Mouse (Mus musculus) brain, adult 2 months (tissue): ENCODE results near the gene Kazn.
A peak's percentile ranks its signal among the peaks of the same experiment; 100 is the strongest.

Experiments
- DNase-seq: peaks from one replicate; pipeline ENCODE4 v3.0.0; 2011; ENCODE audit warnings: low read depth, low spot score

The Kazn gene

DNA sequence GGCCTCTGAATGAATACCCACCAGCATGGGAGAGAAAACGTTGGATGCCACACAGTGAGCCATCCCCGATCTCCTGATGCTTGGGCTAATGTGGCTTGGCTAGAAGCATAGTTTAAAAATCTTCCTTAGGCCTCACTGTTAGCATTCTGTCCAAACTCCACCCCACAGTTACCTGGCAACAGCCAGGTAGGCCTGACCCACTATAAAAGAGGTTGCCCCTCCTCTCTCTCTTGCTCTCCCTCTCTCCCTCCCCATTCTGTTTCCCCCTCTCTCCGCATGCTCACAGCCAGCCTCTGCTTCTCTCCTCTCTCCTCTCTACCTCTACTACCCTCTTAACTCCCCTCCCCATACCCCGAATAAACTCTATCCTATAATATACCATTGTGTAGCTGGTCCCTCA is 74.8 kb downstream of the Kazn start:
- no peak for DNase-seq

DNA sequence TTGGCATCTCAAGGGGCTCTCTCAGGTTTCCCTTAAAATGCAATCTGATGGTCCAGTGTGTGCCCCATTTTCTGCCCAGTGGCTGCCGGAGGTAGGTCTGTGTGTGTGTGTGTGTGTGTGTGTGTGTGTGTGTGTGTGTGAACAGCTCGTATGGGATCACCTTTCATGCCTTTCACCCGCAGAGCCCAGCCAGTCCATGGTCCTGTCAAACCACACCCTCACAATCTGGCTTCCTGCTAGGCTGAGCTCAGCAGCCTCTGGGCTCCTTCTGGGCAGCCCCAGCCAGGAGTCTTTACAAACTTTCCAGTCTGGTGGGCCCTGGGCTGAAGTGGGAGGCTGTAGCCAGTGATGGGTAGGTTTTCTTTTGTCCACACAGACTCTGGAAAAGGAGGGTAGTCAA is 75.3 kb downstream of the Kazn start:
- no peak for DNase-seq

GRCm38 (mm10) chr4:142162729-142163128 is 76.5 kb downstream of the Kazn start:
- no peak for DNase-seq

DNA sequence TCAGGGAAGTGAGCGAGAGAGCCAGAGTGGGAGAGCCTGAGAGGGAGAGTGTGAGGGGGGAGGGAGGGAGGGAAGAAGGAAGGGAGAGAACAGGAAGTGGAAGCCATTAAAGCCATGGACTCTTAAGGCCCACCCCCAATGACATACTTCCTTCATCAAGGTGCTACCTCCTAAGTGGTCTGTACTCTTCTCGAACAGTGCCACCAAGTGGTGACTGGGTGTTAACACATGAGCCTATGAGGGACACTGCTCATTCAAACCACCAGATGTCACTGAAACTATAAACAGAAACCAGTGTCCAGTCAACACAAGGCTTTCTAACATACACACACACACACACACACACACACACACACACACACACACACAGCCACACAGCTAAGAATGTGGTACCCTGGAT is 77.1 kb downstream of the Kazn start:
- no peak for DNase-seq

DNA sequence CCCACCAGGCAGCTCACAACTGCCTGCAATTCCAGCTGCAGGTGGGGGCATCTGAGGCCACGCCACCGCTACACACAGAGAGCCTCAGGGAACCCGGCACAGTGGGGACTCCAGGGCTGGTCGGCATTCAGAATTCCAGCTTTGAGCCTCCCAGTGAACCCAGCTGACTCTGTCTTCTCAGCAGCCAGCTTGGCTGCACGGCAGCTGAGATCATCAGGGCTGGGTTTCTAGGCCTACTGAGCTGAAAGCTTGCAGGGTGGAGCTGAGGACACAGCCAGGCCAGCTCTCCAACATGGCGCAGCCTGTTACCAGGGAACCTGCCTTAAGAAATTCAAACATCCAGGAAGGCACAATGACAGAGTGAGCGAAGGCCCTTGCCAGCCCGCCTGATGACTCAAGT is 79.2 kb downstream of the Kazn start:
- DNase-seq, result peak; percentile 81

DNA sequence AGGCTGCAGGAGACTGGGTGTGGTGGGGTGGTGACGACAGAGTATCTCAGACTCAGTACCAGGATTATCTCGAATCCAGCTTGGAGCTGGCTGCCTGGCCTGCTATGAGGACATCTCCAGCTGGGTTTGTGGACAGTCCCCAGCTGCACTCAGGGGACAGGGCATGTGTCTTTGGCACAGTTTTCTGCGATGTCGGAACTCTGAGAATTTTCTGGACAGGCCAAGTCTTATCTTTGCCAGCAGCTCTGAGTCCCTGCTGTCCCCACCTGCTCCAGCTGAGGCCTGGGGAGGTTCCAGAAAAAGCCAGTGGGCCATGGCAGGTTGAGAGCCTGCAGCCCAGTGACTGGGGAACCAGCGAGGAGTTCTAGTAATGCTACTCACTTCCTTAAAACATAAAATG is 82.7 kb downstream of the Kazn start:
- DNase-seq, result peak; percentile 87

- DNase-seq, result no peak
Observed at GRCm38 (mm10) chr4:142154246-142154645, 85.0 kb downstream of the Kazn start.

DNA sequence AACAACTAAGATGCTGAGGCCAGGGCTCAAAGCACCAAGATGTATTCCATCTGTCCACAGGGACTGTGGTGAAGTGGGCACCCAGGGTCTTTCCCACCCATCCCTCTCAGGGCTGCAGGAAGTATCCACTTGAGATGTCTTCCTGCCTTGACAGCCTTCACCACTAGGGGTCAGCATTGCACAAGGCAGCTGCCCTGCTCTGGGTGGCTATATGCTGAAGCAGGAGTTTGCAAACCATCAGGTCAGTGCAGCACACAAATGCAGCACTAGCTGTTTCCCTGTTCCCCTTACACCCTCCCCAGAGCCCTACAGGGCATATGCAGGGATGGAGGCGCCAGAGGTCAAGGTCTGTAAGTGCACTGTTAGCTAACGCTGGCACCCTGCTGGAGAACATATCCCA is 85.7 kb downstream of the Kazn start:
- DNase-seq, result peak; percentile 94

GRCm38 (mm10) chr4:142152733-142153422 is 86.3 kb downstream of the Kazn start:
- DNase-seq, result no peak

DNA sequence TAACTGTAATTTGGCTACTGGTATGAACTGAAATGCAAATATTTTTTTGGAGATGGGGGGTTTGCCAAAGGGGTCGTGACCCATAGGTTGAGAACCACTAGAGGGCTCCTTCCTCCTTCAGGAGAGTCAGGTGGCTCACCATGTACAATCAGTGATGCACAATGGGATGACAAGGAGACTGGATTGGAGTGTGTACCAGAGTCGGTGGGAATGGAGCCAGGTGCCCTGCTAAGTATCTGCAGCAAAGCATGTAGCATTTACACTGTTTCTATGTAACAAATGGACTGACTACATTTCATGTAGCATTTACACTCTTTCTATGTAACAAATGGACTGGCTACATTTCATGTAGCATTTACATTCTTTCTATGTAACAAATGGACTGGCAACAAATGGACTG is 89.1 kb downstream of the Kazn start:
- DNase-seq, result no peak

GRCm38 (mm10) chr4:142149202-142149601 is 90.0 kb downstream of the Kazn start:
- DNase-seq, result no peak

DNA sequence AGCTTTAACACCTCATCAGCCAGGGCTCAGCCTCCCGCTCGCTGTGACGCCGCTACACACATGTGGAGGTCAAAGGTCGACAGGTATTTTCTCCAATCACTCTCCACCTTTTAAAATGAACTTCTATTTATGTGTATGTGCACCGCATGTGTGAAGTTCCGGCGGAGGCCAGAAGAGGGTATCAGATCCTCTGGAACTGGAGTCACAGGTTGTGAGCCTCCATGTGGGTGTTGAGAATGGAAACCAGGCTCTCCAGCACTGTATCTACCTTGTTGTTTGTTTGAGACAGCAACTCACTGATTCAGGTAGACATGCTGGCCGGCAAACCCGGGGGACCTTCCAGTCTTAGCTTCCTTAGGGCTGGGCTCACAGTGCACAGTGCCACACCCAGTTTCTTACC is 91.5 kb downstream of the Kazn start:
- DNase-seq, result no peak

GRCm38 (mm10) chr4:142144096-142144495 is 95.1 kb downstream of the Kazn start:
- peak; percentile 37 for DNase-seq

DNA sequence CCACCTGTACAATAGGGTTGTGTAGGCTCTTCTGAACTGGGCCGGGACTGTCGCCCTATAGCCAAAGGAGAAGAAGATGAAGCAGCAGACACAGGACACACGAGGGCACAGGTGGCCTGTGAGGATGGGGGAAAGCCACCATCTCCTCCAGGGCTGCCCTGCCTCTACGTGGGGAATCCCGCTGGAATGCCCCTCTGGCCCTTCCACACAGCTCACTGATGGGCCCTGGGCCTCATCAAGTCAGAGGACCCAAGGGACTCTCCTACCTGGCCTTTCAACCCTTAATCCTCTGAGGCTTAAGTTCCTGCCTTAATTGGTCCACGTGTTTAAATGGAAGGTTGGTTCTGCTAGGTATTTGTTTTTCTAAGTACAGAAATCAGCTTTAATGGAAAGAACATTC is 95.9 kb downstream of the Kazn start:
- no peak for DNase-seq

DNA sequence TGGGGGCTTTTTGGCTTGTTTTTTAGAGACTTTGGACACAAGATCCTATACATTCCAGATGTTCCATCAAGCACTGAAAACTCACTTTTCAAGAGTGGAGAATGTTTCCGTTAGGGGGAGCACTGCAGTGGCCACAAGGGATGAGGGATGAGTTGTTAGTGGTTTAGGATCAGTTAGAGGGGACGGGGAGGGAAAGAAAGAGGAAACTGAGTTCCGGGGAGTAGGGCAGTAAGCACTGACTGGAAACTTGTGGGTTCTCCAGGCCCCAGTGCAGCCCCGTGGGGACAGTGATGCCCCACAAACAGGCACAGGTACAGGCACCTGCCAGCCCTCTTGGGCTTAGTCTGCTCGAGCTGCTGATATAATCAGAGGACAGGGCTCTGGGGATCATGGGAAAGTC is 99.5 kb downstream of the Kazn start:
- DNase-seq, result no peak

GRCm38 (mm10) chr4:142138356-142139099 is 100.7 kb downstream of the Kazn start:
- peak; percentile 31 for DNase-seq

DNA sequence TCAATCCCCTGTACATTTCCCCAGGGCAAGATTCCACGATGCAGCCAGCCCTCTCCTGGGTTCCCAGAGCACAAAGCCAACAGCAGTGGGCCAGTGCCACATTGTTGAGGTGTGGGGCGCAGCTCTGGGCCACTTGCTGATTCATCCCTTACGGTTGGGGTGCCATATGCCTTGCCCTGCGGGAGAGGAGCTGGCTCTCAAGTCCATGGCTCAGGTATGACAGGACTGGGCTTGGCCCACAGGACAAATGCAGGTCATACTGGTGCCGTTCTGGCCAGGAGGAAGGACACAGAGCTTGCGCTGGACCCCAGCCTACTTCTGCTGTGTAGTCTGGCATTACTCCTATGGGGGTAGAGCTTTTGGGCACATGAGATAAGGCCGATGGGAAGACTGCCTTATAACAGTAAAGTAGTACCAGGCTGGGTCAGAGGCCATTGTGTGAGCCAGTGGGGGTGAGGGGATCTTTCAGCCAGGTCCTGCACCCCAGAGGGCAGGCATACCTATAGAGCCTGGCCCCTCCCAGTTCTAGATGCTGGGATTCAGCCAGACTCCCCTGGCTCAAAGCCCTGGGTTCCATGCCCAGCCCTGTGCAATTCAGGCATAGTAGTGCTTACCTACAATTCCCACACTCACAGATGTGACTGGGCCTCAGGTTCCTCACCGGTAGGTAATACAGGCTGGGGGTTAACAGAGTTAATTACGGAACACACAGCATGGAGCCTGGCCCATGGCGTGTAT is 102.3 kb downstream of the Kazn start:
- DNase-seq, result peak; percentile 99

- no peak for DNase-seq
Observed at GRCm38 (mm10) chr4:142135515-142135914, 103.7 kb downstream of the Kazn start.

- DNase-seq, result peak; percentile 21
Observed at GRCm38 (mm10) chr4:142130162-142130561, 109.0 kb downstream of the Kazn start.

GRCm38 (mm10) chr4:142127275-142127788 is 111.9 kb downstream of the Kazn start:
- no peak for DNase-seq

- DNase-seq, result no peak
Observed at GRCm38 (mm10) chr4:142126641-142127274, 112.4 kb downstream of the Kazn start.

- DNase-seq, result no peak
Observed at GRCm38 (mm10) chr4:142121164-142121563, 118.0 kb downstream of the Kazn start.
